Mouse (Mus musculus): ENCODE measurements around the gene Nags. TPM values are rescaled to one million over a fixed set of nuclear protein-coding genes. Genes with fewer than 3 reads are reported as not detected.

The Nags gene
- polyA plus RNA-seq, 1 experiment from 2014 or later: not detected

DNA sequence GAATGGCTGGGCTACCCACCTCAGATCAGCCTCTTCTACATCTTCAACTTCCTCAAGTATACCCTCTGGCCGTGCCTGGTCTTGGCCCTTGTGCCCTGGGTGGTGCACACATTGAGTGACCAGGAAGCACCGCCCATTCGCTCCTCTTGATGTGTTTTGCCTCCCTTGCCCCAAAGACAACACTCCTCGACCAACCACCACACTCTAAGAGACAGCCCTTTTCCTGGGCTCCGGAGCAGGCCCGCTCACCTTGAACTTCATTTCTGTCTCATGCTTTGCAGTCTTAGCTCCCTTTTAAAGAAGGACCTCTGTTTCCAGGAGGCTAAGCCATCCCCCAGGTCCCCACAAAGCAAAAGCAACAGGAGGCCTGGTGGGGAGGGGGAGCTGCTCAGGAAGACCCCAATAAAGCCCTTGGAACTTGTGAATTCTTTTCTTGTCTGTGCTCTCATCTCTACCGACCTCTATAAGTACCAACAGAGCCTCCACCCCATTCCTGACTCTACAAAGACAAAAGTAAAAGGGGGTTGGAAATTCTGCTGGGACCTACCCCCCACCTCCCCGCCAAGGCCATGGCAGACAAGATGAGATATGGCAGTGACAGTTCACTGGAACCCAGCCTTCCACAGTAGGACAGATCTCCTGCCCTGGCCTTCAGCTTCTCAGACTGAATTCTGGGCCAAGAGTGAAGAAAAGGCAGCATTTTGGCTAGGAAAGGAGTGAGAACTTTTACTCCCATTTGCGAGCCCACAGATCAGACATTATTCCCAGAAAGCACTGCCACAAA is 48.5 kb downstream of the Nags start:
- no peak for DNase-seq (ENCODE audit: low spot score)
- 87% methylated on average over 9 of the region's 9 CpGs for WGBS
- no peaks in the 10 kb centered on the region for H3K9me3 ChIP-seq
- no peak overlapping the region for H3K27ac ChIP-seq (replicated peaks)
- H3K4me1 ChIP-seq: peaks cover 26% of the 10 kb centered on the region
- peaks cover 72% of the 10 kb centered on the region for H3K36me3 ChIP-seq (replicated peaks)
- H3K27me3 ChIP-seq (replicated peaks; ENCODE audit: low read depth, poor library complexity, severe bottlenecking): no peaks in the 10 kb centered on the region
- no peak overlapping the region for H3K4me3 ChIP-seq

GRCm38 (mm10) chr11:102196018-102196797 is 50.9 kb downstream of the Nags start:
- Histone ChIP-seq H3K27me3 (replicated peaks; ENCODE audit: low read depth, poor library complexity, severe bottlenecking) (no peaks in the 10 kb centered on the region), H3K4me3 (no peak overlapping the region), H3K36me3 (replicated peaks) (peaks cover 96% of the 10 kb centered on the region), H3K9me3 (no peaks in the 10 kb centered on the region), H3K4me1 (peaks cover 12% of the 10 kb centered on the region), H3K27ac (replicated peaks) (no peak overlapping the region)
- WGBS: 84% methylated on average over 21 of the region's 21 CpGs
- no peak for DNase-seq (ENCODE audit: low spot score)

DNA sequence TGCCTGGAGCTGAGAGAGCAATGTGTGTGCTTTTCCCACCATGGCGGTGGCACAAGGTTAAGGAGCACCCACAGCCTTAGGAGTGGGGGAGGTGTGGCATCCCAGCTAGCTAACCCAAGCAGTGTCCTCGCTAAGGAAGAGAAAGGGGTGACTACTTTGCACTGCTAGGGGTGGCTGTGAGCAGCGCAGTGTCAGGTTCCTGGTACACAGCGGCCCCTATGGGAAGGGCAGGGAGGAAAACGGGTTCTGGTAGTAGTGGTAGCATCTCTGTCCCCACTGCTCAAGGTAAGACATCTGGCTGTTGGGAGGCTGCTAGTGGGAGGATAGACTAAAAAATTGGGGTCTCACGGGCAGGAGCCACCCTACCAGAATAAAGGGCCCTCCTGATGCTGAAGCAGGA is 52.9 kb downstream of the Nags start:
- peaks cover 18% of the 10 kb centered on the region for H3K4me1 ChIP-seq
- DNase-seq (ENCODE audit: low spot score): no peak
- H3K9me3 ChIP-seq: no peaks in the 10 kb centered on the region
- H3K27me3 ChIP-seq (replicated peaks; ENCODE audit: low read depth, poor library complexity, severe bottlenecking): no peaks in the 10 kb centered on the region
- 68% methylated on average over 6 of the region's 6 CpGs for WGBS
- H3K27ac ChIP-seq (replicated peaks): no peak overlapping the region
- H3K4me3 ChIP-seq: no peak overlapping the region
- peaks cover 99% of the 10 kb centered on the region for H3K36me3 ChIP-seq (replicated peaks)

Other genes with a start within 250 kb of the Nags start
- 0.20 and 0.30 TPM in 2 replicates for gene Sost, start 178.5 kb upstream of the Nags start, polyA plus RNA-seq (2016; fragmentation: Nextera tagmentation; extraction: Ambion mirVana)
- not detected in 2 replicates for gene Cfap97d1, start 161.2 kb upstream of the Nags start, polyA plus RNA-seq (2016; fragmentation: Nextera tagmentation; extraction: Ambion mirVana)
- gene Dusp3, start 158.5 kb upstream of the Nags start, polyA plus RNA-seq (2016; fragmentation: Nextera tagmentation; extraction: Ambion mirVana): 11.0 and 11.7 TPM in 2 replicates
- 8.2 and 10.3 TPM in 2 replicates for gene Mpp3, start 117.1 kb upstream of the Nags start, polyA plus RNA-seq (2016; fragmentation: Nextera tagmentation; extraction: Ambion mirVana)
- 0.28 and 0.51 TPM in 2 replicates for gene Cd300lg, start 104.0 kb upstream of the Nags start, polyA plus RNA-seq (2016; fragmentation: Nextera tagmentation; extraction: Ambion mirVana)
- gene Mpp2, start 57.0 kb upstream of the Nags start, polyA plus RNA-seq (2016; fragmentation: Nextera tagmentation; extraction: Ambion mirVana): 12.5 and 12.9 TPM in 2 replicates
- gene Ppy, start 44.2 kb upstream of the Nags start, polyA plus RNA-seq (2016; fragmentation: Nextera tagmentation; extraction: Ambion mirVana): not detected in 2 replicates
- gene Pyy, start 37.7 kb upstream of the Nags start, polyA plus RNA-seq (2016; fragmentation: Nextera tagmentation; extraction: Ambion mirVana): 0.32 and 0.49 TPM in 2 replicates
- gene Tmem101, start 10.9 kb downstream of the Nags start, polyA plus RNA-seq (2016; fragmentation: Nextera tagmentation; extraction: Ambion mirVana): 35.0 and 38.0 TPM in 2 replicates
- gene Lsm12, start 39.8 kb downstream of the Nags start, polyA plus RNA-seq (2016; fragmentation: Nextera tagmentation; extraction: Ambion mirVana): 145 and 155 TPM in 2 replicates
- 38.2 and 39.6 TPM in 2 replicates for gene G6pc3, start 44.1 kb downstream of the Nags start, polyA plus RNA-seq (2016; fragmentation: Nextera tagmentation; extraction: Ambion mirVana)
- gene Hdac5, start 84.7 kb downstream of the Nags start, polyA plus RNA-seq (2016; fragmentation: Nextera tagmentation; extraction: Ambion mirVana): 49.6 and 52.9 TPM in 2 replicates
- 30.1 and 32.4 TPM in 2 replicates for gene BC030867, start 103.4 kb downstream of the Nags start, polyA plus RNA-seq (2016; fragmentation: Nextera tagmentation; extraction: Ambion mirVana)
- gene Asb16, start 123.2 kb downstream of the Nags start, polyA plus RNA-seq (2016; fragmentation: Nextera tagmentation; extraction: Ambion mirVana): 0.09 and 0.10 TPM in 2 replicates
- 45.2 and 46.2 TPM in 2 replicates for gene Tmub2, start 139.4 kb downstream of the Nags start, polyA plus RNA-seq (2016; fragmentation: Nextera tagmentation; extraction: Ambion mirVana)
- 15.6 and 18.2 TPM in 2 replicates for gene Atxn7l3, start 151.1 kb downstream of the Nags start, polyA plus RNA-seq (2016; fragmentation: Nextera tagmentation; extraction: Ambion mirVana)
- gene Ubtf, start 174.2 kb downstream of the Nags start, polyA plus RNA-seq (2016; fragmentation: Nextera tagmentation; extraction: Ambion mirVana): 94.2 and 96.3 TPM in 2 replicates
- 29.7 and 33.8 TPM in 2 replicates for gene Slc4a1, start 220.7 kb downstream of the Nags start, polyA plus RNA-seq (2016; fragmentation: Nextera tagmentation; extraction: Ambion mirVana)
- 10.0 and 11.9 TPM in 2 replicates for gene Rundc3a, start 247.9 kb downstream of the Nags start, polyA plus RNA-seq (2016; fragmentation: Nextera tagmentation; extraction: Ambion mirVana)

Measured in embryonic facial prominence, embryonic 10.5 days (tissue).